Mouse (Mus musculus) intestine, postnatal 0 days (tissue): ENCODE data around the gene Slc22a13. TPM values are rescaled to one million over a fixed set of nuclear protein-coding genes. Genes with fewer than 3 reads are reported as not detected.

Experiments used
- ATAC-seq: fragments of 200-750 bp; cut with Nextera tagmentation; 2 replicates; pipeline ENCODE4 v1.8.0; 2017; ENCODE audit warnings: mild to moderate bottlenecking, moderate TSS enrichment, moderate library complexity
- H3K27ac ChIP-seq: fragments of 300-500 bp; sonication (generic); 2 replicates; pipeline ENCODE4 v1.5.1; 2014; ENCODE audit warnings: mild to moderate bottlenecking, low read depth, low read length, moderate library complexity
- H3K27me3 ChIP-seq: fragments of 300-500 bp; sonication (generic); replicated peaks from 2 replicates; pipeline ENCODE4 v1.6.1; 2014; ENCODE audit warnings: low read length, mixed read lengths; ENCODE audit not compliant: control insufficient read depth, insufficient read depth
- H3K36me3 ChIP-seq: fragments of 300-500 bp; sonication (generic); 2 replicates; pipeline ENCODE4 v1.6.1; 2014; ENCODE audit warnings: mild to moderate bottlenecking, moderate library complexity; ENCODE audit not compliant: control insufficient read depth, insufficient read depth
- H3K4me1 ChIP-seq: fragments of 300-500 bp; sonication (generic); replicated peaks from 2 replicates; pipeline ENCODE4 v1.6.1; 2014; ENCODE audit warnings: antibody characterized with exemption, low read length, mixed read lengths; ENCODE audit not compliant: control insufficient read depth, insufficient read depth
- H3K4me2 ChIP-seq: fragments of 300-500 bp; sonication (generic); replicated peaks from 2 replicates; pipeline ENCODE4 v1.6.1; 2014; ENCODE audit warnings: low read depth, mild to moderate bottlenecking, moderate library complexity
- H3K4me3 ChIP-seq: fragments of 300-500 bp; sonication (generic); 2 replicates; pipeline ENCODE4 v1.5.1; 2014; ENCODE audit warnings: low read depth, low read length
- H3K9ac ChIP-seq: fragments of 300-500 bp; sonication (generic); 2 replicates; pipeline ENCODE4 v1.6.1; 2014; ENCODE audit warnings: mild to moderate bottlenecking, low read depth, low read length
- H3K9me3 ChIP-seq: fragments of 300-500 bp; sonication (generic); 2 replicates; pipeline ENCODE4 v1.6.1; 2016; ENCODE audit warnings: mixed run types; ENCODE audit not compliant: control insufficient read depth
- CTCF ChIP-seq: sonication (generic); IDR thresholded peaks from 2 replicates; pipeline ENCODE4 v1.5.1; 2016; ENCODE audit warnings: low read depth, mild to moderate bottlenecking, control low read depth, antibody characterized with exemption, moderate library complexity
- WGBS: fragments of 180-500 bp; shearing (Covaris S2); extraction: QIAGEN DNeasy Blood & Tissue Kit; methylation state at CpG from one replicate; pipeline ENCODE4 v1.1.7; 2014; 5-methylcytosine and 5-hydroxymethylcytosine counted together
- polyA plus RNA-seq: library from polyadenylated mRNA; unstranded; fragments of >200 nt; fragmentation: Nextera tagmentation; extraction: Ambion mirVana; gene quantifications from 2 replicates; pipeline ENCODE4 v1.2.1, GENCODE M21; 2015

The Slc22a13 gene
- 0.10 TPM in 1 of 2 replicates, not detected in the other for polyA plus RNA-seq

- Histone ChIP-seq H3K9ac (no peak within 1 kb of the TSS), H3K4me2 (no peak within 1 kb of the TSS), H3K36me3 (no peaks in the 10 kb centered on the region), H3K27ac (no peak within 1 kb of the TSS), H3K27me3 (no peaks in the 10 kb centered on the region), H3K4me3 (no peak within 1 kb of the TSS), H3K9me3 (no peaks in the 10 kb centered on the region), H3K4me1 (no peaks in the 10 kb centered on the region)
- WGBS, result 92% methylated on average over 4 of the region's 4 CpGs
- ATAC-seq, result no peak
- TF ChIP-seq CTCF, result no peak
These were observed at the start of gene Slc22a13 for GRCm38 (mm10) chr9:119208998-119209397. TSS of gene Slc22a13 (minus strand) at chr9:119209098.

- TF ChIP-seq CTCF, result no peak
- WGBS, result 86% methylated on average over 5 of the region's 5 CpGs
- H3K27ac ChIP-seq, result peak overlapping the region; percentile 15; the same call in 1 of the 2 replicates
- H3K36me3 ChIP-seq, result peaks cover 64% of the 10 kb centered on the region
- no peaks in the 10 kb centered on the region for H3K9me3 ChIP-seq
- no peaks in the 10 kb centered on the region for H3K4me1 ChIP-seq
- no peak overlapping the region for H3K4me2 ChIP-seq
- no peak overlapping the region for H3K9ac ChIP-seq
- ATAC-seq, result no peak
- no peak overlapping the region for H3K4me3 ChIP-seq
- no peaks in the 10 kb centered on the region for H3K27me3 ChIP-seq
These were observed 49.2 kb upstream of the Slc22a13 start for GRCm38 (mm10) chr9:119258128-119258527.

GRCm38 (mm10) chr9:119256161-119256560, 47.3 kb upstream of the Slc22a13 start:
- H3K4me3 ChIP-seq, result no peak overlapping the region
- no peak overlapping the region for H3K4me2 ChIP-seq
- H3K27me3 ChIP-seq, result no peaks in the 10 kb centered on the region
- H3K9ac ChIP-seq, result no peak overlapping the region
- peaks cover 63% of the 10 kb centered on the region for H3K36me3 ChIP-seq
- 97% methylated on average over 12 of the region's 12 CpGs for WGBS
- no peak for ATAC-seq
- no peak for TF ChIP-seq CTCF
- H3K27ac ChIP-seq, result no peak overlapping the region
- H3K9me3 ChIP-seq, result no peaks in the 10 kb centered on the region
- H3K4me1 ChIP-seq, result no peaks in the 10 kb centered on the region

GRCm38 (mm10) chr9:119255096-119255495, 46.2 kb upstream of the Slc22a13 start:
- no peak for ATAC-seq
- Histone ChIP-seq H3K36me3 (peaks cover 68% of the 10 kb centered on the region), H3K9ac (no peak overlapping the region), H3K9me3 (no peaks in the 10 kb centered on the region), H3K27me3 (no peaks in the 10 kb centered on the region), H3K27ac (no peak overlapping the region), H3K4me1 (no peaks in the 10 kb centered on the region), H3K4me2 (no peak overlapping the region), H3K4me3 (no peak overlapping the region)
- no peak for TF ChIP-seq CTCF
- WGBS, result 92% methylated on average over 1 of the region's 1 CpGs

- 86% methylated on average over 2 of the region's 2 CpGs for WGBS
- H3K4me2 ChIP-seq, result no peak overlapping the region
- peaks cover 71% of the 10 kb centered on the region for H3K36me3 ChIP-seq
These were observed 45.3 kb upstream of the Slc22a13 start for GRCm38 (mm10) chr9:119254187-119254586.

GRCm38 (mm10) chr9:119247996-119248395, 39.1 kb upstream of the Slc22a13 start:
- Histone ChIP-seq H3K9ac (no peak overlapping the region), H3K27ac (no peak overlapping the region), H3K4me1 (peaks cover 4% of the 10 kb centered on the region; the same call in 1 of the 2 replicates), H3K4me2 (no peak overlapping the region), H3K9me3 (no peaks in the 10 kb centered on the region), H3K27me3 (no peaks in the 10 kb centered on the region), H3K4me3 (no peak overlapping the region), H3K36me3 (peaks cover 40% of the 10 kb centered on the region)
- ATAC-seq, result no peak
- TF ChIP-seq CTCF, result no peak
- WGBS, result 59% methylated on average over 5 of the region's 5 CpGs

More at GRCm38 (mm10) chr9:119254187-119254586, 45.3 kb upstream of the Slc22a13 start:
- Histone ChIP-seq H3K27me3 (no peaks in the 10 kb centered on the region), H3K9me3 (no peaks in the 10 kb centered on the region), H3K9ac (no peak overlapping the region), H3K4me1 (no peaks in the 10 kb centered on the region; the same call in 1 of the 2 replicates), H3K27ac (no peak overlapping the region), H3K4me3 (no peak overlapping the region)
- peak; percentile 25 for TF ChIP-seq CTCF
- no peak for ATAC-seq

- H3K9me3 ChIP-seq, result no peaks in the 10 kb centered on the region
- H3K4me2 ChIP-seq, result no peak overlapping the region
- WGBS, result 83% methylated on average over 5 of the region's 5 CpGs
- no peak for ATAC-seq
- H3K36me3 ChIP-seq, result peaks cover 40% of the 10 kb centered on the region
- no peak overlapping the region for H3K27ac ChIP-seq
- peak; percentile 51 for TF ChIP-seq CTCF
- no peak overlapping the region for H3K9ac ChIP-seq
- no peaks in the 10 kb centered on the region for H3K27me3 ChIP-seq
- peaks cover 8% of the 10 kb centered on the region for H3K4me1 ChIP-seq
- H3K4me3 ChIP-seq, result no peak overlapping the region
These were observed 37.9 kb upstream of the Slc22a13 start for GRCm38 (mm10) chr9:119246826-119247225.
